Mouse (Mus musculus) hindbrain, embryonic 16.5 days (tissue): ENCODE measurements around the gene Dclk3. TPM values are rescaled to one million over a fixed set of nuclear protein-coding genes. Genes with fewer than 3 reads are reported as not detected.
A peak's percentile ranks its signal among the peaks of the same experiment; 100 is the strongest.

Experiments
- ATAC-seq: fragments of 200-750 bp; cut with Nextera tagmentation; 2 replicates; pipeline ENCODE4 v1.8.0; 2017; ENCODE audit warnings: moderate TSS enrichment, moderate library complexity
- H3K27ac ChIP-seq: fragments of 300-500 bp; sonication (generic); 2 replicates; pipeline ENCODE4 v1.5.1; 2014; ENCODE audit warnings: low read depth, mild to moderate bottlenecking, control low read depth, low read length, moderate library complexity
- H3K27me3 ChIP-seq: fragments of 300-500 bp; sonication (generic); replicated peaks from 2 replicates; pipeline ENCODE4 v1.6.1; 2014; ENCODE audit warnings: low read length; ENCODE audit not compliant: control insufficient read depth, insufficient read depth
- H3K36me3 ChIP-seq: fragments of 300-500 bp; sonication (generic); 2 replicates; pipeline ENCODE4 v1.6.1; 2014; ENCODE audit warnings: mild to moderate bottlenecking, low read length, moderate library complexity, mixed read lengths; ENCODE audit not compliant: control insufficient read depth, insufficient read depth
- H3K4me1 ChIP-seq: fragments of 300-500 bp; sonication (generic); 2 replicates; pipeline ENCODE4 v1.6.1; 2014; ENCODE audit warnings: low read depth, low read length; ENCODE audit not compliant: control insufficient read depth, insufficient read depth
- H3K4me2 ChIP-seq: fragments of 300-500 bp; sonication (generic); 2 replicates; pipeline ENCODE4 v1.6.1; 2014; ENCODE audit warnings: mild to moderate bottlenecking, low read length, control low read depth, moderate library complexity
- H3K4me3 ChIP-seq: fragments of 300-500 bp; sonication (generic); 2 replicates; pipeline ENCODE4 v1.5.1; 2014; ENCODE audit warnings: mild to moderate bottlenecking, low read length, control low read depth, moderate library complexity
- H3K9ac ChIP-seq: fragments of 300-500 bp; sonication (generic); 2 replicates; pipeline ENCODE4 v1.6.1; 2014; ENCODE audit warnings: low read depth, mild to moderate bottlenecking, control low read depth, low read length, moderate library complexity
- H3K9me3 ChIP-seq: fragments of 300-500 bp; sonication (generic); 2 replicates; pipeline ENCODE4 v1.6.1; 2014; ENCODE audit warnings: mild to moderate bottlenecking, low read length, moderate library complexity; ENCODE audit not compliant: control insufficient read depth
- WGBS: fragments of 180-500 bp; shearing (Covaris S2); extraction: QIAGEN DNeasy Blood & Tissue Kit; methylation state at CpG from one replicate; pipeline ENCODE4 v1.1.7; 2014; 5-methylcytosine and 5-hydroxymethylcytosine counted together
- polyA plus RNA-seq: library from polyadenylated mRNA; unstranded; fragments of >200 nt; fragmentation: Nextera tagmentation; extraction: Ambion mirVana; gene quantifications from 2 replicates; pipeline ENCODE4 v1.2.1, GENCODE M21; 2015

Gene Dclk3
- polyA plus RNA-seq, 1 experiment from 2014 or later = 8.0 TPM

GRCm38 (mm10) chr9:111491280-111491679 lies 52.4 kb downstream of the Dclk3 start:
- H3K4me1 ChIP-seq = no peaks in the 10 kb centered on the region
- no peak overlapping the region for H3K4me2 ChIP-seq
- H3K27ac ChIP-seq = no peak overlapping the region
- no peaks in the 10 kb centered on the region for H3K9me3 ChIP-seq
- WGBS = 48% methylated on average over 4 of the region's 4 CpGs
- H3K9ac ChIP-seq = no peak overlapping the region
- H3K4me3 ChIP-seq = no peak overlapping the region
- no peaks in the 10 kb centered on the region for H3K27me3 ChIP-seq
- no peaks in the 10 kb centered on the region for H3K36me3 ChIP-seq
- ATAC-seq = no peak

GRCm38 (mm10) chr9:111493490-111493889 lies 54.6 kb downstream of the Dclk3 start:
- no peak overlapping the region for H3K4me2 ChIP-seq
- no peaks in the 10 kb centered on the region for H3K4me1 ChIP-seq
- no peak overlapping the region for H3K4me3 ChIP-seq
- H3K27ac ChIP-seq = no peak overlapping the region
- no peaks in the 10 kb centered on the region for H3K9me3 ChIP-seq
- H3K36me3 ChIP-seq = no peaks in the 10 kb centered on the region
- no peak overlapping the region for H3K9ac ChIP-seq
- 70% methylated on average over 5 of the region's 5 CpGs for WGBS
- no peaks in the 10 kb centered on the region for H3K27me3 ChIP-seq
- no peak for ATAC-seq

GRCm38 (mm10) chr9:111495561-111495960 lies 56.7 kb downstream of the Dclk3 start:
- H3K4me3 ChIP-seq = no peak overlapping the region
- H3K4me1 ChIP-seq = no peaks in the 10 kb centered on the region
- H3K4me2 ChIP-seq = no peak overlapping the region
- WGBS = 2% methylated on average over 5 of the region's 5 CpGs
- H3K27me3 ChIP-seq = no peaks in the 10 kb centered on the region
- no peaks in the 10 kb centered on the region for H3K9me3 ChIP-seq
- no peak overlapping the region for H3K9ac ChIP-seq
- peak; percentile 56 for ATAC-seq
- no peak overlapping the region for H3K27ac ChIP-seq
- H3K36me3 ChIP-seq = no peaks in the 10 kb centered on the region

- H3K27me3 ChIP-seq = no peaks in the 10 kb centered on the region
- H3K4me1 ChIP-seq = no peaks in the 10 kb centered on the region
- peak; percentile 75 for ATAC-seq
- no peak overlapping the region for H3K4me2 ChIP-seq
- no peak overlapping the region for H3K4me3 ChIP-seq
- 28% methylated on average over 9 of the region's 9 CpGs for WGBS
- H3K36me3 ChIP-seq = no peaks in the 10 kb centered on the region
- 0 out of 2 replicates have a peak overlapping the region, but pooled peaks have one; percentile 22 for H3K9ac ChIP-seq
- 0 out of 2 replicates have a peak overlapping the region, but pooled peaks have one; percentile 39 for H3K27ac ChIP-seq
- no peaks in the 10 kb centered on the region for H3K9me3 ChIP-seq
Observed at GRCm38 (mm10) chr9:111497074-111497811, 58.4 kb downstream of the Dclk3 start.

GRCm38 (mm10) chr9:111500211-111500610 lies 61.3 kb downstream of the Dclk3 start:
- WGBS = 88% methylated on average over 9 of the region's 9 CpGs
- Histone ChIP-seq H3K4me1 (no peaks in the 10 kb centered on the region), H3K27ac (no peak overlapping the region), H3K9me3 (no peaks in the 10 kb centered on the region), H3K27me3 (no peaks in the 10 kb centered on the region), H3K36me3 (no peaks in the 10 kb centered on the region), H3K4me3 (no peak overlapping the region), H3K4me2 (no peak overlapping the region), H3K9ac (no peak overlapping the region)
- ATAC-seq = no peak

- Histone ChIP-seq H3K36me3 (no peaks in the 10 kb centered on the region), H3K4me2 (no peak overlapping the region), H3K9ac (no peak overlapping the region), H3K9me3 (peaks cover 4% of the 10 kb centered on the region; the same call in 1 of the 2 replicates), H3K27me3 (no peaks in the 10 kb centered on the region), H3K27ac (no peak overlapping the region), H3K4me1 (no peaks in the 10 kb centered on the region), H3K4me3 (no peak overlapping the region)
- ATAC-seq = no peak
- 37% methylated on average over 3 of the region's 3 CpGs for WGBS
Observed at GRCm38 (mm10) chr9:111506075-111506474, 67.2 kb downstream of the Dclk3 start.

GRCm38 (mm10) chr9:111514586-111515473 lies 75.9 kb downstream of the Dclk3 start:
- Histone ChIP-seq H3K27me3 (no peaks in the 10 kb centered on the region), H3K9me3 (no peaks in the 10 kb centered on the region), H3K4me3 (no peak overlapping the region), H3K4me1 (no peaks in the 10 kb centered on the region; the same call in 1 of the 2 replicates), H3K4me2 (0 out of 2 replicates have a peak overlapping the region, but pooled peaks have one; percentile 6), H3K27ac (no peak overlapping the region; the same call in 1 of the 2 replicates), H3K36me3 (no peaks in the 10 kb centered on the region), H3K9ac (no peak overlapping the region)
- 45% methylated on average over 15 of the region's 15 CpGs for WGBS
- ATAC-seq = peak; percentile 75

DNA sequence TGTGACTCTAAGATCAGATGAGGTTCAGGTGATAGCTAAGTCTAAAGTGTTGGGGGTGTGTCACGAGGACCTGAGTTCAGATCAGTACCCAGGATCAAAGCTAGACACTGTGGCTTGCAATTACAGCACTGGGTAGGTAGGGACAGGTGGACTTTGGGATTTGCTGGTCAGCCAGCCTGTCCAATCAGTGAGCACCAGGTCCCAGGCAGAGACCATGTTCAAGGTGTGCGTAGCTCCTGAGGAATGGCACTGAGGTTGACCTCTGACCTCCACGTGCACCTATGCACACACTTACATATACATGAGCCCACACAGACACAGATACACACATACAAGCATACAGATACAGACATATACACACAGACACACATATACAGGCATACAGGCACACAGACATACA lies 76.7 kb downstream of the Dclk3 start:
- ATAC-seq = no peak
- no peaks in the 10 kb centered on the region; the same call in 1 of the 2 replicates for H3K4me1 ChIP-seq
- WGBS = 87% methylated on average over 3 of the region's 3 CpGs
- no peak overlapping the region for H3K4me2 ChIP-seq
- no peak overlapping the region for H3K27ac ChIP-seq
- no peaks in the 10 kb centered on the region for H3K36me3 ChIP-seq
- no peaks in the 10 kb centered on the region for H3K27me3 ChIP-seq
- H3K4me3 ChIP-seq = no peak overlapping the region
- no peaks in the 10 kb centered on the region for H3K9me3 ChIP-seq
- no peak overlapping the region for H3K9ac ChIP-seq

DNA sequence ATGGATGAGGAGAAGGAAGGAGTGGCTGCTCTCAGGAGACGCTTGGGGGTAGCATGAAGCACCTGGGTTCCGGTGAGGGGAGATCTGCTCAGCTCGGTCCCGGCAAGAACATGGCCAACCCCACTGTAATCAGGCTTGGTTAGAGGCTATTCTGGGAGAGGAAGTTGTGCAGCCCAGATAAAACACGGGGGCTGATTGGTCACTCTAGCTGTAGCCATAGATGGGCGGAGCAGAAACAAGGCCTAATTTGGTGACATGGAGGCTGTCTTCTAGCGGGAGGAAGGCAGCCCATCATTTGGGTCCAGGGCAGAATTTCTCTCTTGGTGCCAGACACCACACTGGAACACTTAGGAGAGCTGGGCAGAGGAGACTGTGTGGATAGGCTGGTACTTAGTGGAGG lies 83.3 kb downstream of the Dclk3 start:
- no peaks in the 10 kb centered on the region for H3K4me1 ChIP-seq
- ATAC-seq = no peak

More for the DNA sequence above, 83.3 kb downstream of the Dclk3 start:
- Histone ChIP-seq H3K9ac (no peak overlapping the region), H3K27ac (no peak overlapping the region), H3K4me2 (no peak overlapping the region), H3K27me3 (no peaks in the 10 kb centered on the region), H3K9me3 (peaks cover 2% of the 10 kb centered on the region; the same call in 1 of the 2 replicates), H3K4me3 (no peak overlapping the region), H3K36me3 (no peaks in the 10 kb centered on the region)
- 92% methylated on average over 7 of the region's 7 CpGs for WGBS
